Mouse (Mus musculus) right cerebral cortex, adult 18-20 months (tissue): ENCODE measurements around the gene Olfr119.
"Not testable (repeated sequence)": the region's sequence is repeated elsewhere in the genome, so short reads cannot be mapped to it uniquely, and the experiment has no call there.

Experiments used
- DNase-seq: peaks from one replicate; pipeline ENCODE4 v3.0.0; 2022; ENCODE audit warnings: mixed read lengths

The Olfr119 gene

DNA sequence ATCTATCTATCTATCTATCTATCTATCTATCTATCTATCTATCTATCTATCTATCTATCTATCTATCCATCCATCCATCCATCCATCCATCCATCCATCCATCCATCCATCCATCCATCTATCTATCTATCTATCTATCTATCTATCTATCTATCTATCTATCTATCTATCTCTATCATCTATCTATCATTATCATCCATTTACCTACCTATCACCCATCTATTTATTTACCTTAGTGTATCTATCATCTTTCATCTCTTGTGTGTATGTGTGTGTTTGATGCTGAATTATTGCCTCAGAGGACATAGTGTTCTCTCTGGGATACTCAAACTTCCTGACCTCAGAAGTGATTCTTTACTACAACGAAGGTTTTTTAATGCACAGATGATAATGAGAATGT, at the start of gene Olfr119:
Gene Olfr119, plus strand, starts transcription at position 301 of the 400 bp plus-strand sequence.
- DNase-seq = not testable (repeated sequence)

DNA sequence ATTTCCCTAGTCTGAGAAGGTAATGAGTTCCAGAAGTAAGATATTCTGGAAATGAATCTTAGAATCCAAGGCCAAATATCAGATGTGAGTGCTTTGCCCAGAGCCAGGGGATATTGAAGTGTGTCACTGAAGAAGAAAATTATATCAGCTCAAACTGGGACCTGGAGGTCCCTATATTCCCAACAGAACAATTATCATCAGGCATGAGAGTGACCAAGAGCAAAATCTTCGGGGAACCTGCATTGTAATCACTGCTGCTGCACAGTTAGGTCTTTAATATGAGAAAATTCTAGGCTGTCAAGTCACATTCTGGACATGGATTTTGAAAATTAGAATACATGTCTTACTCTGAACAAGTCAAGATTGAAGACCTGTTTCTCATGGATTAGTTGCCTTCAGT, 32.7 kb upstream of the Olfr119 start, which contains the start of gene Olfr117:
Gene Olfr117, minus strand, starts transcription at position 101 of the 400 bp plus-strand sequence.
- no peak for DNase-seq

DNA sequence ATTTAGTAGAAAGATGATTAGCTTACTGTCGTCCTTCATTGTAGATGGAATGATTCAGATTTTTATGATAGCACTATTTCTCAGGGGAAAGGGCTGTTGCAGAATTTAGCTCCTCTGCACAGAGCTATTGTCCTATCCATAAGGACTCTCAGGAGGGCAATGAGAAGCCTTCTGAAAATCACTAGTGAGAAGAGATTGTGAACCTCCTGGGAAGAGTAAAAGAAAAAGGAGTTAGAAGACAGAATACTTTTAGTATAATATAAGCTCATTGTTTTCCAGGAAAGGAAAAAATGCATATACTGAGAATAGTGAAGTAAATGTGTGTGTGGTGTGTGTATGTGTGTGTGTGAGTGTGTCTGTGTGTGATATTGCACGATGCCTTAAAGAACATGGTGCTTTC, 29.7 kb upstream of the Olfr119 start, which contains the start of gene Olfr118:
Gene Olfr118, plus strand, starts transcription at position 301 of the 400 bp plus-strand sequence.
- DNase-seq = no peak

DNA sequence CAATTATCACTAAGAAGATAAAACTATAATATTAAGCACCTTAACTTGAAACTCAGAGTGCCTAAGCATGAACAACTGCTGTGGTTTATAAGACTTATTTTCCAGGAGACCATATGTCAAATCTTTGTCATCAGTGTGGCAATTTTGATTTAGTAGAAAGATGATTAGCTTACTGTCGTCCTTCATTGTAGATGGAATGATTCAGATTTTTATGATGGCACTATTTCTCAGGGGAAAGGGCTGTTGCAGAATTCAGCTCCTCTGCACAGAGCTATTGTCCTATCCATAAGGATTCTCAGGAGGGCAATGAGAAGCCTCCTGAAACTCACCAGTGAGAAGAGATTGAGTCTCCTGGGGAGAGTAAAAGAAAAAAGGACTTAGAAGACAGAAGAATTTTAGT, 25.1 kb downstream of the Olfr119 start, which contains the start of gene Olfr120:
Gene Olfr120, plus strand, starts transcription at position 301 of the 400 bp plus-strand sequence.
- no peak for DNase-seq

GRCm38 (mm10) chr17:37738070-37738469, 41.7 kb downstream of the Olfr119 start:
- DNase-seq = no peak
